Mouse (Mus musculus) heart, adult 2 months (tissue): ENCODE measurements around the gene Rabl3.

ENCODE experiments used
- CTCF ChIP-seq: fragments of 200-600 bp; IDR thresholded peaks from 2 replicates; pipeline ENCODE4 v1.8.1; 2022; ENCODE audit warnings: antibody characterized with exemption, mild to moderate bottlenecking, moderate library complexity
- EP300 ChIP-seq: fragments of 200-500 bp; IDR thresholded peaks from 2 replicates; pipeline ENCODE4 v1.6.1; 2011; ENCODE audit warnings: low read depth, low read length, control low read depth; ENCODE audit not compliant: insufficient read depth
- POLR2A ChIP-seq: fragments of 200-500 bp; IDR thresholded peaks from 2 replicates; pipeline ENCODE4 v1.6.1; 2011; ENCODE audit warnings: mild to moderate bottlenecking, low read depth, low read length, control low read depth; ENCODE audit not compliant: insufficient read depth

- TF ChIP-seq POLR2A (no peak), CTCF (no peak), EP300 (no peak)
These were observed 12.9 kb upstream of the Rabl3 start for GRCm38 (mm10) chr16:37526688-37527223.
